Comparison of ENCODE assay signal across 8 mouse cellular contexts in the genomic region with DNA sequence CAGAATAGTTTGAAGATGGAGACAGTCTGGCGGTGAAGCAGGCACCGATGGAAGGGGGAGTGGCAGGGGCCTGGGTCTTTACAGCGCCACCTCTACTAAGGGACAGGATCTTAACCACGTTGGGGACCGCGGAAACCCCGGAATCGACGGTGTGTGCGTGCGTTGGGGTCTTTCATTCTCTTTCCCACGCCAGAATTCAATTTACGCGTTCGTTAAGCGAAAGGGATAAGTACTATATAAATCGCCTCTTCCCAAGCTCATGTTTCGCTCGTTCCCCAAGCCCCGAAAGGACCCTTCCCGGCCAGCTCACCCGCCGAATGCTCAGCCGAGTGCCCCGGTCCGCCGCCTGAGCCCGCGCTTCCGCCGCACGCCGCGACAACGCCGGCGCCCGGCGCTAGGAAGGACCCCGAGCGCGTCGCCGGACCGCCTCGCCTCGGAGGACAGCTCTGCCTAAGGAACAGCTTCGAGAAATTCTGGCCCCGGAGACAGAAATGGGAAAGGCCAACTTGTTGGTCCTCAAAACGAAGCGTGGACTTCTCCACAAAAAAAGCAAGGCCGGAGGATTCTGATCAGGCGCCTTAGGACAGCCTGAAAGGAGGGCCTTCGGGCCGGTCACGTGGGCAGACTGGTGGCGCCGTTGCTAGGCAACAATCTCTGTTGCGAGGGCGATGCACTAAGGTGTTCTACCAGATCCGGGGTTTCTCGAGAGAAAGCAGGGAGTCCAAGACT. TPM values are rescaled to one million over a fixed set of nuclear protein-coding genes. Genes with fewer than 3 reads are reported as not detected.
DNase-seq lines count a peak whose midpoint lies in the region; ATAC-seq lines count a peak whose summit lies in the region.

Eftud2 (minus strand) TSS at position 401 of the 729 bp plus-strand sequence.
Ccdc103 (plus strand) TSS at position 620 of the 729 bp plus-strand sequence.

- H3K27ac ChIP-seq in brown adipose tissue, adult 24 weeks (replicated peaks; ENCODE audit: low read depth, low read length) = peak within 1 kb of the TSS; percentile 93
- H3K27ac ChIP-seq in heart, embryonic 14.5 days (replicated peaks in 1 of 2; ENCODE audit: control insufficient read depth in 1 of 2, insufficient read depth in 1 of 2, low read depth in 2 of 2, low read length in 2 of 2) = peak within 1 kb of the TSS; percentile 81 to 90
- peak within 1 kb of the TSS; percentile 82 for H3K27ac ChIP-seq in liver, embryonic 13.5 days
- H3K27ac ChIP-seq in stomach, embryonic 16.5 days (ENCODE audit: low read length) = peak within 1 kb of the TSS; percentile 84

- no peaks in the 10 kb centered on the region for H3K9me3 ChIP-seq in heart, embryonic 14.5 days (ENCODE audit: control insufficient read depth, low read length)
- H3K9me3 ChIP-seq in liver, embryonic 13.5 days (replicated peaks) = no peaks in the 10 kb centered on the region
- H3K9me3 ChIP-seq in stomach, embryonic 16.5 days (replicated peaks; ENCODE audit: control insufficient read depth, low read length) = no peaks in the 10 kb centered on the region

- H3K4me2 ChIP-seq in heart, embryonic 14.5 days (ENCODE audit: low read length) = peak within 1 kb of the TSS; percentile 90
- peak within 1 kb of the TSS; percentile 88 for H3K4me2 ChIP-seq in liver, embryonic 13.5 days
- H3K4me2 ChIP-seq in stomach, embryonic 16.5 days (ENCODE audit: low read depth, low read length) = peak within 1 kb of the TSS; percentile 49

- peak within 1 kb of the TSS; percentile 76 for H3K4me3 ChIP-seq in brown adipose tissue, adult 24 weeks (ENCODE audit: insufficient read depth, low read depth, low read length)
- peak within 1 kb of the TSS; percentile 77 to 82 for H3K4me3 ChIP-seq in heart, embryonic 14.5 days (ENCODE audit: control insufficient read depth in 1 of 2, insufficient read depth in 1 of 2, low read depth in 1 of 2, low read length in 2 of 2)
- peak within 1 kb of the TSS; percentile 81 for H3K4me3 ChIP-seq in liver, embryonic 13.5 days (replicated peaks)
- H3K4me3 ChIP-seq in stomach, embryonic 16.5 days (replicated peaks; ENCODE audit: low read length) = peak within 1 kb of the TSS; percentile 91

- H3K27me3 ChIP-seq in heart, embryonic 14.5 days (ENCODE audit: control insufficient read depth, insufficient read depth, low read length) = peaks cover 4% of the 10 kb centered on the region; the same call in 1 of the 2 replicates
- H3K27me3 ChIP-seq in liver, embryonic 13.5 days = peaks cover 29% of the 10 kb centered on the region
- H3K27me3 ChIP-seq in stomach, embryonic 16.5 days (ENCODE audit: control insufficient read depth, insufficient read depth, low read length) = no peaks in the 10 kb centered on the region

- WGBS in heart, embryonic 14.5 days = under 1% methylated on average over 62 of the region's 62 CpGs
- WGBS in liver, embryonic 13.5 days (ENCODE audit: insufficient replicate concordance) = under 1% methylated on average over 62 of the region's 62 CpGs
- under 1% methylated on average over 62 of the region's 62 CpGs for WGBS in stomach, embryonic 16.5 days

- peak; percentile 95 for DNase-seq in CD4-positive, CD25-positive, alpha-beta regulatory T cell, adult 2 months (ENCODE audit: low read depth, low spot score)
- peak; percentile 75 for DNase-seq in fibroblast of lung, adult 2 months (ENCODE audit: low read depth)
- DNase-seq in kidney, postnatal 14 days = peak; percentile 94
- peak; percentile 91 for DNase-seq in liver, embryonic 13.5 days
- peak; percentile 97 for DNase-seq in neural tube, embryonic 10.5 days (ENCODE audit: extremely low spot score, low spot score)

- H3K9ac ChIP-seq in heart, embryonic 14.5 days (ENCODE audit: low read length) = peak within 1 kb of the TSS; percentile 89
- peak within 1 kb of the TSS; percentile 87 for H3K9ac ChIP-seq in liver, embryonic 13.5 days
- H3K9ac ChIP-seq in stomach, embryonic 16.5 days (ENCODE audit: low read length) = peak within 1 kb of the TSS; percentile 85

- 0 out of 2 replicates have a peak, but pooled peaks cover 2% of the 10 kb centered on the region for H3K4me1 ChIP-seq in brown adipose tissue, adult 24 weeks (ENCODE audit: control insufficient read depth, insufficient read depth, insufficient read length, low read length)
- peaks cover 16 to 32% of the 10 kb centered on the region in 2 experiments for H3K4me1 ChIP-seq in heart, embryonic 14.5 days (ENCODE audit: control insufficient read depth in 2 of 2, insufficient read depth in 2 of 2, low read length in 2 of 2)
- peaks cover 48% of the 10 kb centered on the region for H3K4me1 ChIP-seq in liver, embryonic 13.5 days (replicated peaks)
- peaks cover 14% of the 10 kb centered on the region for H3K4me1 ChIP-seq in stomach, embryonic 16.5 days (ENCODE audit: control insufficient read depth, insufficient read depth, low read length)

- ATAC-seq in heart, embryonic 14.5 days (ENCODE audit: insufficient number of reproducible peaks, insufficient read depth, low FRiP score, low read depth) = peak; percentile 73
- peak; percentile 89 for ATAC-seq in liver, embryonic 13.5 days (ENCODE audit: low read depth)
- peak; percentile 93 for ATAC-seq in stomach, embryonic 16.5 days (ENCODE audit: insufficient read depth, low FRiP score)

- peaks cover 20% of the 10 kb centered on the region for H3K36me3 ChIP-seq in heart, embryonic 14.5 days (ENCODE audit: control insufficient read depth, insufficient read depth, low read length)
- peaks cover 23% of the 10 kb centered on the region for H3K36me3 ChIP-seq in liver, embryonic 13.5 days
- peaks cover 3% of the 10 kb centered on the region; the same call in 1 of the 2 replicates for H3K36me3 ChIP-seq in stomach, embryonic 16.5 days (ENCODE audit: control insufficient read depth, insufficient read depth, low read length)

RNA-seq across cellular contexts. Expression of gene Eftud2, which starts in this region (rescaled TPM):
- 30.9 and 32.6 TPM in 2 replicates for polyA plus RNA-seq in brown adipose tissue, adult 24 weeks (2012; ENCODE audit: insufficient read depth, insufficient read length, missing spikeins)
- polyA plus RNA-seq in heart, embryonic 14.5 days (2014; fragmentation: Nextera tagmentation; extraction: Ambion mirVana) = 100 and 103 TPM in 2 replicates
- 144 and 160 TPM in 2 replicates for polyA plus RNA-seq in liver, embryonic 13.5 days (2015; fragmentation: Nextera tagmentation; extraction: Ambion mirVana)
- 138 and 146 TPM in 2 replicates for polyA plus RNA-seq in stomach, embryonic 16.5 days (2015; fragmentation: Nextera tagmentation; extraction: Ambion mirVana)

RNA-seq across cellular contexts. Expression of gene Ccdc103, which starts in this region (rescaled TPM):
- not detected in 2 replicates for polyA plus RNA-seq in brown adipose tissue, adult 24 weeks (2012; ENCODE audit: insufficient read depth, insufficient read length, missing spikeins)
- polyA plus RNA-seq in heart, embryonic 14.5 days (2014; fragmentation: Nextera tagmentation; extraction: Ambion mirVana) = 0.70 and 0.71 TPM in 2 replicates
- polyA plus RNA-seq in liver, embryonic 13.5 days (2015; fragmentation: Nextera tagmentation; extraction: Ambion mirVana) = 0.91 and 1.4 TPM in 2 replicates
- polyA plus RNA-seq in stomach, embryonic 16.5 days (2015; fragmentation: Nextera tagmentation; extraction: Ambion mirVana) = 0.94 and 1.3 TPM in 2 replicates

Comparison
In these comparisons a context has a peak if more than half of its experiments do, and no peak if none do; other contexts are left out.
1. Peak in every context shown above with its lines: DNase-seq, ATAC-seq, H3K4me3 ChIP-seq and H3K27ac ChIP-seq.